Mouse (Mus musculus): ENCODE measurements at regions not wholly inside any gene's neighbourhood (a gene's known extent, or its start where the extent isn't known, plus 50 kb on each side); places are given as distances from the start of the nearest gene placed in this dataset.

GRCm38 (mm10) chr6:35458250-35458649 lies 81.4 kb downstream of the Mtpn start:
- no peak for DNase-seq

DNA sequence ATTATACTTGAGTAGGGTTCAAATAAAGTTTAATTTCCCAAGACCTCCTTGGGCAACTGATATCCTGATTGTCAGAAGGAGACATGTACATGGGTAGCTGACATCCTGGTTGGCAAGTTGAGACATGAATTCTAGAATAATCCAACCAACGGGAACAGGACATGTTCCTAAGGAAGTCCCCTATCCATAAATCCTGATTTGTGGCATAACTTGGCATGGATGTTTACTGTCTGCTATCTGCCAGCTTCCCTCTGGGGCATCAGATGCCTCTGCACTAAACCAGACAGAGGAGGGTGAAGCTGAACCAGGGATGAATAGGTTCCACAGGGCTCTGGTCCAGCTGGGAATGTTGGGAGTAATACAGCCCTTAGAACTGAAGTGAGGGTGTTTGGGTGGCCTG lies 94.7 kb downstream of the Mtpn start:
- DNase-seq: no peak

- DNase-seq: peak; percentile 27
Observed at GRCm38 (mm10) chr6:35426301-35426700, 100.4 kb upstream of the Fam180a start.

GRCm38 (mm10) chr6:35424521-35424920 lies 98.6 kb upstream of the Fam180a start:
- DNase-seq: no peak

- DNase-seq: no peak
Observed at GRCm38 (mm10) chr6:35420924-35421323, 95.0 kb upstream of the Fam180a start.

DNA sequence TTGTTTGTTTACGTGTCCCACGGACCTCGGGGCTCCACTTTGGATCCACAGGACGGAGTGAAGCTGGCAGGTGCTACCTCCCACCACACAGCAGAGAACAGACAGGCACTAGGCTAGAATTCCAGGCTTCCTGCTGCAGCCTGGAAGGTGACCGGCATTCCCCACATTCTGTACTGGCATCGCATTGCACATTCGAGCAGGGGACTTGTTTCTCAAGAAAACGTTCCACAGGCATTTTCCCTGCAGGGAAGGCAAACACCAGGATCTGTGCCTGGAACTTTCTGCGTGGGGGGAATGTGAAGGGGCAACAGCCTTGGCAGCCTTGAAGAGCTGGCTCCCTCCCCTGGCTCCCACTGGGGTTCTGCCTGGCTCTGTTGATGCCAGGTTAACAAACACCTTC lies 79.1 kb upstream of the Fam180a start:
- DNase-seq: no peak

GRCm38 (mm10) chr6:35403341-35403910 lies 77.5 kb upstream of the Fam180a start:
- DNase-seq: no peak

- DNase-seq: no peak
Observed at GRCm38 (mm10) chr6:35395726-35396125, 69.8 kb upstream of the Fam180a start.

DNA sequence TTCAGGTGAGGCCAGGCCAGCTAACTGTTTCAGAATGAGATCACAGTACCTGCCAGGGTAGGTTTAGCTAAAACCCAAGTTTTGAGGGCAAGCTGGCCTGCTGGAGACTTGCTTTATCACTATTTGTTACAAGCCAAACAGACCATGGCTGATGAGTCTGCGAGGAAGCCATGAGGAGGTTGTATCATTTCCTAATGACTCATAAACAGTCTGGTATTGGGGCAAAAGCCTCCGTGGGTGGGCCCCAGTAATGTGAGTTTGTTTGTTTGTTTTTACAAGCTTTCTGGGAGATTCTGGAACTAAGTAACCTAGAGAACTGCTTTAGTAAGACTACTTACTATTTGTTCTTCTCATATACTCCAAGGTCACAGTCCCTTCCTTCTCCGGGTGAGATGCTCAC lies 62.9 kb upstream of the Fam180a start:
- no peak for DNase-seq

DNA sequence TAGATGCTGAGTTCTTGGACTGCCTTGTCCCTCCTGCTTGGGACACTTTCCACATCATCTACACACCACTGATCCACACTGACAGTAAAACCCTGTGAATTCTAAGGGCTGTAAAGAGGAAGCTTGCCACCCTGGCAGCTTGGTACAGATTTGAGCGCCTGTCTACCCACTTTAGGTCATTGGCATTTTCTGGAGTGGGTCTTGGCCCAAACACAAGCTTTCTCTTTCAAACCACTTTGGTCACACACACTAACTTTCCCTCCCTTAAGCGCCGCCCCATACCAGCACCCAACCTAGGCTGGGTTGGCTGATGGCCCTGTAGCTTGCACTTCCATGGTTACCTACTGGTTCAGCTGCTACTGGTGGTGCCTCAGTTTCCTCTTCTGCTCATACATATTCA lies 55.6 kb upstream of the Fam180a start:
- DNase-seq: no peak

GRCm38 (mm10) chr6:35380721-35381466 lies 55.0 kb upstream of the Fam180a start:
- no peak for DNase-seq

- DNase-seq: peak; percentile 78
Observed at GRCm38 (mm10) chr6:35379890-35380289, 53.9 kb upstream of the Fam180a start.

DNA sequence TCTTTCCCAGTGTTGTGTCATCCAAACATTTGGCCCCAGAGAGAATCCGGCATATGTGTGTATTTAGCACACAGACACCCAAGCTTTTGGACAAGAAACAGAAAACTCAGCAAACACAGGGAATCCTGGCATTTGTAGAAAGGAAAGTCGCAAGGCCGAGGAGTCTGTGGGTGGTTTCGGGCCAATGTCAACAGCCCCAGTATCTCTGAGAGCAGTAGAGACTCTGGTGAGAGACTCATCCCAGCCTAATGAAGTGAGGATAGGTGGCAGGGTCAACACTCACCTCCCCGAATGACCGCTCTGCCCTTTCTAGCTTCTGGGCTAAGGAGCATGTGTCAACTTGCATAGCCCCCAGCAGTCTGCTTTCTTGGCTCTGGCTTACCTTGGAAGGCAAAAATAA lies 52.9 kb upstream of the Fam180a start:
- DNase-seq: no peak

- no peak for DNase-seq
Observed at GRCm38 (mm10) chr6:35377535-35377934, 51.6 kb upstream of the Fam180a start.

GRCm38 (mm10) chr6:35376526-35376925 lies 50.6 kb upstream of the Fam180a start:
- no peak for DNase-seq

All from gastrocnemius, postnatal 10 days (tissue).